Mouse (Mus musculus) midbrain, postnatal 0 days (tissue): ENCODE results near the gene Nectin3. TPM values are rescaled to one million over a fixed set of nuclear protein-coding genes. Genes with fewer than 3 reads are reported as not detected.

ENCODE experiments used
- ATAC-seq: fragments of 200-750 bp; cut with Nextera tagmentation; 2 replicates; pipeline ENCODE4 v1.8.0; 2017; ENCODE audit warnings: moderate number of reproducible peaks, mild to moderate bottlenecking, moderate TSS enrichment, moderate library complexity; ENCODE audit not compliant: low FRiP score
- DNase-seq: peaks from one replicate; pipeline ENCODE4 v3.0.0-alpha.2; 2015; ENCODE audit warnings: low spot score
- H3K27ac ChIP-seq: fragments of 300-500 bp; sonication (generic); 2 replicates; pipeline ENCODE4 v1.5.1; 2014; ENCODE audit warnings: low read depth, mild to moderate bottlenecking, low read length, mixed read lengths
- H3K27me3 ChIP-seq: fragments of 300-500 bp; sonication (generic); 2 replicates; pipeline ENCODE4 v1.6.1; 2014; ENCODE audit warnings: low read length, control low read depth, mixed read lengths; ENCODE audit not compliant: insufficient read depth
- H3K36me3 ChIP-seq: fragments of 300-500 bp; sonication (generic); 2 replicates; pipeline ENCODE4 v1.6.1; 2014; ENCODE audit warnings: low read length, control low read depth, mixed read lengths; ENCODE audit not compliant: insufficient read depth
- H3K4me1 ChIP-seq: fragments of 300-500 bp; sonication (generic); 2 replicates; pipeline ENCODE4 v1.6.1; 2014; ENCODE audit warnings: mild to moderate bottlenecking, control low read depth, antibody characterized with exemption, low read length, mixed read lengths; ENCODE audit not compliant: insufficient read depth
- H3K4me2 ChIP-seq: fragments of 300-500 bp; sonication (generic); 2 replicates; pipeline ENCODE4 v1.6.1; 2014; ENCODE audit warnings: low read depth, mild to moderate bottlenecking, low read length, mixed read lengths; ENCODE audit not compliant: poor library complexity, severe bottlenecking
- H3K4me3 ChIP-seq: fragments of 300-500 bp; sonication (generic); 2 replicates; pipeline ENCODE4 v1.5.1; 2014; ENCODE audit warnings: low read depth, mild to moderate bottlenecking, low read length, moderate library complexity
- H3K9ac ChIP-seq: fragments of 300-500 bp; sonication (generic); replicated peaks from 2 replicates; pipeline ENCODE4 v1.6.1; 2014; ENCODE audit warnings: mild to moderate bottlenecking, low read length, moderate library complexity, mixed read lengths; ENCODE audit not compliant: poor library complexity, severe bottlenecking
- H3K9me3 ChIP-seq: fragments of 300-500 bp; sonication (generic); 2 replicates; pipeline ENCODE4 v1.6.1; 2016; ENCODE audit warnings: low read length, control low read depth
- CTCF ChIP-seq: IDR thresholded peaks from 2 replicates; pipeline ENCODE4 v1.5.1; 2016; ENCODE audit warnings: antibody characterized with exemption, mild to moderate bottlenecking
- WGBS: fragments of 180-500 bp; shearing (Covaris S2); extraction: QIAGEN DNeasy Blood & Tissue Kit; methylation state at CpG from one replicate; pipeline ENCODE4 v1.1.7; 2014; 5-methylcytosine and 5-hydroxymethylcytosine counted together
- polyA plus RNA-seq: library from polyadenylated mRNA; unstranded; fragments of >200 nt; fragmentation: Nextera tagmentation; extraction: Ambion mirVana; gene quantifications from 2 replicates; pipeline ENCODE4 v1.2.1, GENCODE M21; 2015
- total RNA-seq: library from RNA; depleted of rRNA; stranded (reverse); fragments of >200 nt; gene quantifications from 2 replicates; pipeline ENCODE4 v1.2.3, GENCODE M21; 2014

Gene Nectin3
- total and polyA plus RNA-seq, 2 experiments from 2014 or later: 22.8 to 43.7 TPM

DNA sequence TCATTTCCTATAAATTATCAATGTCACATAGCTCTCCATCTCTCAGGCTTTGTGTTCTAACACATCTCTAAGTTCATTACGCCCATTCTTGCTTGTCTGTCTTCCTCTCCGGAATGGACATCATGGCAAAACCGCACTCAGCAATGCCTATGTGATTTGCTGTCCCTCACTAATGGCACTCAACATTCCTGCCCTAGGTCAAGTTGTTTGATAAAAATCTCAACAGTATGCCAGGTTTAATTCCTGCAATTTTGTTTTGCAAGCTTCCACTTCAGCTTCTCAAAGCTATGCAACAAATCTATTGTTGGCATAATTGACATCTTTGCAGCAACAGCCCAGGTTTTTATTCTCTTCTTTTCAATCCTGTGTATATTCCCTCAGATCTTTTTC lies 9.6 kb upstream of the Nectin3 start:
- no peak overlapping the region for H3K4me2 ChIP-seq

DNA sequence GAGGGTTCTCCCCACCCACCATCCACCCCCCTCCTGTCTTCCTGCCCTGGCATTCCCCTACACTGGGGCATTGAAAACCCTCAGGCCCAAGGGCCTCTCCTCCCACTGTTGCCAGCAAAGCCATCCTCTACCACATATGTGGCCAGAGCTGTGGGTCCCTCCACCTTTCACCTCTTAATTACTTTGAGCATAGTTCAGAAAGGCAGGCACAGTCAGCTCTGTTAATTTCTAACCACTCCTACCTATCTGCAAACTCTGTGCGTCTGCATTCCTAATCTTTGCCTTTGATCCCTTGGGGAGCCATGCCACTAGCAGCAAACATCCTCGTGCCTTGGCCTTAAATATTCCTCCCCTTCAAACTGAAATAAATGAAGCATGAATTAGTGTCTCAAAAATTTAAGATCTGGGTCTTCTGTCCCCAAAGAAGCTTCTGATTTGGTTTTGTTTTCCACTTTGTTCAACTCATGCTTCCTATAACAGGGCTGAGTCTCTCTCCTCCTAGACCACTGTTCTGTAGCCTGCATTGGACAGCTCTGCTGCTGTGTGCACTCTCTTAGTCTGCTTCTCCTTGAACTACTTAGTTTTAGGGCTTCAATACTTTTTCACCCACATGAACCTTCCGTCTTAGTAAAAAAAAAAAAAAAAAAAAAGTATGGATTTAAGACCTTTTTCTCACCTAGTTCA lies 9.1 kb upstream of the Nectin3 start:
- no peak for DNase-seq
- H3K4me2 ChIP-seq: no peak overlapping the region
- H3K36me3 ChIP-seq: no peaks in the 10 kb centered on the region
- no peak for ATAC-seq
- no peak overlapping the region for H3K9ac ChIP-seq
- no peaks in the 10 kb centered on the region for H3K27me3 ChIP-seq
- H3K9me3 ChIP-seq: no peaks in the 10 kb centered on the region
- no peaks in the 10 kb centered on the region for H3K4me1 ChIP-seq
- no peak for TF ChIP-seq CTCF
- H3K4me3 ChIP-seq: no peak overlapping the region
- 50% methylated on average over 3 of the region's 3 CpGs for WGBS
- H3K27ac ChIP-seq: no peak overlapping the region

More for the DNA sequence above, 9.6 kb upstream of the Nectin3 start:
- H3K4me1 ChIP-seq: no peaks in the 10 kb centered on the region
- H3K4me3 ChIP-seq: no peak overlapping the region
- H3K27me3 ChIP-seq: no peaks in the 10 kb centered on the region
- H3K9me3 ChIP-seq: no peaks in the 10 kb centered on the region
- no peaks in the 10 kb centered on the region for H3K36me3 ChIP-seq
- DNase-seq (no peak), ATAC-seq (no peak)
- H3K9ac ChIP-seq: no peak overlapping the region
- TF ChIP-seq CTCF: no peak
- 94% methylated on average over 3 of the region's 3 CpGs for WGBS
- H3K27ac ChIP-seq: no peak overlapping the region

DNA sequence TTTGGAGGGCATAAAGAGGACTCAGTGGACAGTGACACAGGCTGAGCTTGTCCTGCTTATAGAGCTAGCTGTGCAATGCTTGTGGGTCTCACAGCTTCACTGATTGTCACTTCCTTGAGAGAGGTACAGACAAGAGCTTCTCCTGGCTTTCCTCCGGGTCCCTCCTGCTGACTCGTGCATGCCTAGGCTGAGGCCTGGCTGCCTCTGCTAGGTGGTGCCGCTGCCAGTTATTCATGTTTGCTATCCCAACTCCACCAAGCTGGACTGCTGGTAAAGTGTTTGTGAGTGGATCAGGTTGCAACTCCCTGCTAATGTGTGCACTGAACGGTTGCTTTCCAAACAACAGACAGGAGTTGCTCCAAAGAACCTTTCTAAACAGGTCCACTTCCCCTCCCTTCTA lies 5.7 kb upstream of the Nectin3 start:
- no peak for ATAC-seq
- Histone ChIP-seq H3K4me1 (no peaks in the 10 kb centered on the region), H3K4me3 (no peak overlapping the region), H3K36me3 (no peaks in the 10 kb centered on the region), H3K9me3 (no peaks in the 10 kb centered on the region), H3K27ac (no peak overlapping the region), H3K9ac (no peak overlapping the region), H3K27me3 (no peaks in the 10 kb centered on the region), H3K4me2 (no peak overlapping the region)
- no peak for DNase-seq
- no peak for TF ChIP-seq CTCF
- WGBS: 85% methylated on average over 4 of the region's 4 CpGs

DNA sequence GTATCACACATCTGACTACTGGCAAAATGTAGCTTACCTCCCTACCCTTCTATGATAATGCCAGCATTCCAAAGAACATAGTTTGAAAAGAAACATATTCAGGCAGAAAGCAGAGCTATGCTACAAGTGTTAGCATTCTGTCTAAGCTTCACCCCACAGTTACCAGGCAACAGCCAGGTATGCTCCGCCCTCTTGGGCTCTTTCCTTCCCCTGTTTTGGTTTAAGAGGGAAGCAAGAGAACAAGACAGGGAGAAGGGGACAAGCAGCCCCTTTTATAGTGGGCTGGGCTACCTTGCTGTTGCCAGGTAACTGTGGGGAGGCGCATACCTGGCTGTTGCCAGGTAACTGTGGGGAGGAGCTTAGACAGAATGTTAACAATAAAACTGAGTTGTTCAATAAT lies 4.0 kb upstream of the Nectin3 start:
- Histone ChIP-seq H3K9ac (no peak overlapping the region), H3K4me3 (no peak overlapping the region), H3K27me3 (no peaks in the 10 kb centered on the region), H3K4me1 (no peaks in the 10 kb centered on the region), H3K36me3 (no peaks in the 10 kb centered on the region), H3K9me3 (no peaks in the 10 kb centered on the region), H3K4me2 (no peak overlapping the region), H3K27ac (no peak overlapping the region)
- DNase-seq (no peak), ATAC-seq (no peak)
- TF ChIP-seq CTCF: no peak
- WGBS: 70% methylated on average over 2 of the region's 2 CpGs

DNA sequence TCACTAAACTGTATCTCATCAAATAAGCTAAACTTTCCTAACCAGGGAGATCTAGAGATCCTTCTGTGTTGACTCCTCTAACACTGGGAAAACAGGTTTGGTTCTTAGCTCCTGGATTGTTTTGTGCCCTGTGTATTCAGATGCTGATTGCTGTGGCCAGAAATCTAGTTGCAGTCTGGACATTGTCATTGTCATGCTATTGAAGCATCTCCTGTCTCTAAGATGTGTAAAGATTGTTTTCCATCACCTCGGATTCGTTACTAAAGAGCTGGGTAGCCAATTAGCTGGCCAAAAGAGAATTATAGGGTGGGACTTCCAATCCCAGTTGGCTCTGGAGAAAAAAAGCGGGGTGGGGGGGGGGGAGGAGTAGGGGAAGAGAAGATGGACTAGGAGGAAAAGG lies 2.4 kb upstream of the Nectin3 start:
- WGBS: 59% methylated on average over 3 of the region's 3 CpGs

DNA sequence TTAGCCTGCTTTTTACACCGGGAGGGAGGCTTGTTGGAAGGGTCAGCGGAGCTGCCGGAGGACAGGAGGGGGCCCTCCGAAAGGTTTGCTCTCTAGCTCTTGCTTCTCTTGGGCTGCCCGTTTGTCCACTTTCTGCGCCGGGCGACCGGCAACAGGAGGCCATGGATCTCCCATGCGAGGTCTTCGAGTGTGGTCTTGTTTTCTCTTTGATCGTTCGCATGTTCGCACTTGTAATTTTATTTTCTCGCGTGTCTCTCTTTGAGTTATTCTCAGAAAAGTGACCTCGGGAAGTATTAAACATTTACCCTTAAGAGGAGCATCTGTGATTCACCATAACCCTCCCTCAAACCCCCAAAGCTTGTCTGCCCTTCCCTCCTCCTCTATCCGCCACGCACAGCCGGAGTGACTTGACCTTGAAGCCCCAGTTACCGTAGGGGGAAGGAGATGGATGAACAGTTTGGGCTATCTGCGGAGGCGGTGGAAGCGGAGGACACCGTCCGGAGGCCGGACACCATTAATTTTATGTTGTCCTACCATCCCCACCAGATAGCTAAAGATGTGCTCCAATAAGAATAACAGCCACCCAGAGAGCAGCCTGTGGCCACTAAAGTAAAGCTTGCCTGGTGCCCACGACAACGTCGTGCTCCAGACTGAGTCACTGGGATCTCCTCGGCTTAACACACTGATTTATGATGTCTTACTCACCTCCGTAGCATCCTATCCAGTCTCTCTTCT lies 472 bp downstream of the Nectin3 start:
- peak overlapping the region; percentile 84 for H3K4me2 ChIP-seq
- H3K9ac ChIP-seq: peak overlapping the region; percentile 67
- peak; percentile 39 for DNase-seq
- no peak for TF ChIP-seq CTCF
- H3K27ac ChIP-seq: peak overlapping the region; percentile 76
- peak overlapping the region; percentile 90 for H3K4me3 ChIP-seq
- no peak for ATAC-seq
- under 1% methylated on average over 32 of the region's 32 CpGs for WGBS
- H3K27me3 ChIP-seq: no peaks in the 10 kb centered on the region
- H3K4me1 ChIP-seq: no peaks in the 10 kb centered on the region
- no peaks in the 10 kb centered on the region for H3K36me3 ChIP-seq
- no peaks in the 10 kb centered on the region for H3K9me3 ChIP-seq

More for the DNA sequence above, 2.4 kb upstream of the Nectin3 start:
- ATAC-seq: no peak
- H3K27ac ChIP-seq: no peak overlapping the region
- H3K9ac ChIP-seq: no peak overlapping the region
- H3K4me3 ChIP-seq: no peak overlapping the region
- no peaks in the 10 kb centered on the region for H3K27me3 ChIP-seq
- H3K36me3 ChIP-seq: no peaks in the 10 kb centered on the region
- TF ChIP-seq CTCF: no peak
- H3K9me3 ChIP-seq: no peaks in the 10 kb centered on the region
- H3K4me2 ChIP-seq: no peak overlapping the region
- DNase-seq: no peak
- H3K4me1 ChIP-seq: no peaks in the 10 kb centered on the region
